Mouse (Mus musculus): ENCODE results near the gene Foxo3. TPM values are rescaled to one million over a fixed set of nuclear protein-coding genes. Genes with fewer than 3 reads are reported as not detected.

Foxo3 gene
- polyA plus RNA-seq, 1 experiment from 2014 or later, result 7.1 TPM

GRCm38 (mm10) chr10:42269281-42270025 lies 7.1 kb downstream of the Foxo3 start:
- WGBS, result 71% methylated on average over 15 of the region's 15 CpGs
- Histone ChIP-seq H3K27me3 (ENCODE audit: control insufficient read depth, insufficient read depth, low read length) (no peaks in the 10 kb centered on the region), H3K9me3 (ENCODE audit: control insufficient read depth, low read length) (no peaks in the 10 kb centered on the region), H3K4me2 (ENCODE audit: low read length) (no peak overlapping the region), H3K4me3 (ENCODE audit: control insufficient read depth in 1 of 2, insufficient read depth in 1 of 2, low read depth in 1 of 2, low read length in 2 of 2) (no peak overlapping the region), H3K36me3 (ENCODE audit: control insufficient read depth, insufficient read depth, low read length) (peaks cover 47% of the 10 kb centered on the region), H3K27ac (replicated peaks in 1 of 2; ENCODE audit: control insufficient read depth in 1 of 2, insufficient read depth in 1 of 2, low read depth in 2 of 2, low read length in 2 of 2) (no peak overlapping the region), H3K9ac (ENCODE audit: low read length) (no peak overlapping the region), H3K4me1 (ENCODE audit: control insufficient read depth in 2 of 2, insufficient read depth in 2 of 2, low read length in 2 of 2) (peaks cover 20 to 39% of the 10 kb centered on the region in 2 experiments)
- no peak for ATAC-seq (ENCODE audit: insufficient number of reproducible peaks, insufficient read depth, low FRiP score, low read depth)

GRCm38 (mm10) chr10:42267811-42268545 lies 8.6 kb downstream of the Foxo3 start:
- Histone ChIP-seq H3K36me3 (ENCODE audit: control insufficient read depth, insufficient read depth, low read length) (peaks cover 49% of the 10 kb centered on the region), H3K4me3 (ENCODE audit: control insufficient read depth in 1 of 2, insufficient read depth in 1 of 2, low read depth in 1 of 2, low read length in 2 of 2) (no peak overlapping the region), H3K27me3 (ENCODE audit: control insufficient read depth, insufficient read depth, low read length) (no peaks in the 10 kb centered on the region), H3K27ac (replicated peaks in 1 of 2; ENCODE audit: control insufficient read depth in 1 of 2, insufficient read depth in 1 of 2, low read depth in 2 of 2, low read length in 2 of 2) (no peak overlapping the region), H3K4me1 (ENCODE audit: control insufficient read depth in 2 of 2, insufficient read depth in 2 of 2, low read length in 2 of 2) (peaks cover 11 to 25% of the 10 kb centered on the region in 2 experiments), H3K4me2 (ENCODE audit: low read length) (no peak overlapping the region), H3K9me3 (ENCODE audit: control insufficient read depth, low read length) (no peaks in the 10 kb centered on the region), H3K9ac (ENCODE audit: low read length) (peak overlapping the region; percentile 25; the same call in 1 of the 2 replicates)
- WGBS, result 83% methylated on average over 5 of the region's 5 CpGs
- no peak for ATAC-seq (ENCODE audit: insufficient number of reproducible peaks, insufficient read depth, low FRiP score, low read depth)

GRCm38 (mm10) chr10:42265021-42265689 lies 11.4 kb downstream of the Foxo3 start:
- no peak overlapping the region for H3K4me2 ChIP-seq (ENCODE audit: low read length)
- no peak overlapping the region for H3K4me3 ChIP-seq (ENCODE audit: control insufficient read depth in 1 of 2, insufficient read depth in 1 of 2, low read depth in 1 of 2, low read length in 2 of 2)
- no peak for ATAC-seq (ENCODE audit: insufficient number of reproducible peaks, insufficient read depth, low FRiP score, low read depth)
- no peak overlapping the region for H3K9ac ChIP-seq (ENCODE audit: low read length)
- H3K27me3 ChIP-seq (ENCODE audit: control insufficient read depth, insufficient read depth, low read length), result no peaks in the 10 kb centered on the region
- peaks cover 49% of the 10 kb centered on the region for H3K36me3 ChIP-seq (ENCODE audit: control insufficient read depth, insufficient read depth, low read length)
- H3K27ac ChIP-seq (replicated peaks in 1 of 2; ENCODE audit: control insufficient read depth in 1 of 2, insufficient read depth in 1 of 2, low read depth in 2 of 2, low read length in 2 of 2), result no peak overlapping the region
- WGBS, result 70% methylated on average over 11 of the region's 11 CpGs
- no peaks in the 10 kb centered on the region for H3K9me3 ChIP-seq (ENCODE audit: control insufficient read depth, low read length)
- H3K4me1 ChIP-seq (ENCODE audit: control insufficient read depth in 2 of 2, insufficient read depth in 2 of 2, low read length in 2 of 2), result peaks cover 9 to 32% of the 10 kb centered on the region in 2 experiments

- Histone ChIP-seq H3K4me1 (ENCODE audit: control insufficient read depth in 2 of 2, insufficient read depth in 2 of 2, low read length in 2 of 2) (peaks cover 7 to 27% of the 10 kb centered on the region in 2 experiments), H3K9me3 (ENCODE audit: control insufficient read depth, low read length) (no peaks in the 10 kb centered on the region), H3K27me3 (ENCODE audit: control insufficient read depth, insufficient read depth, low read length) (no peaks in the 10 kb centered on the region), H3K36me3 (ENCODE audit: control insufficient read depth, insufficient read depth, low read length) (peaks cover 43% of the 10 kb centered on the region), H3K4me3 (ENCODE audit: control insufficient read depth in 1 of 2, insufficient read depth in 1 of 2, low read depth in 1 of 2, low read length in 2 of 2) (no peak overlapping the region), H3K27ac (replicated peaks in 1 of 2; ENCODE audit: control insufficient read depth in 1 of 2, insufficient read depth in 1 of 2, low read depth in 2 of 2, low read length in 2 of 2) (no peak overlapping the region), H3K9ac (ENCODE audit: low read length) (no peak overlapping the region), H3K4me2 (ENCODE audit: low read length) (no peak overlapping the region)
- 83% methylated on average over 5 of the region's 5 CpGs for WGBS
- no peak for ATAC-seq (ENCODE audit: insufficient number of reproducible peaks, insufficient read depth, low FRiP score, low read depth)
Observed at GRCm38 (mm10) chr10:42264195-42264594, 12.4 kb downstream of the Foxo3 start.

- Histone ChIP-seq H3K4me3 (ENCODE audit: control insufficient read depth in 1 of 2, insufficient read depth in 1 of 2, low read depth in 1 of 2, low read length in 2 of 2) (no peak overlapping the region), H3K4me1 (ENCODE audit: control insufficient read depth in 2 of 2, insufficient read depth in 2 of 2, low read length in 2 of 2) (peaks cover 7 to 27% of the 10 kb centered on the region in 2 experiments), H3K36me3 (ENCODE audit: control insufficient read depth, insufficient read depth, low read length) (peaks cover 43% of the 10 kb centered on the region)
Observed at GRCm38 (mm10) chr10:42263701-42264100, 12.9 kb downstream of the Foxo3 start.

GRCm38 (mm10) chr10:42262061-42262460 lies 14.5 kb downstream of the Foxo3 start:
- H3K4me1 ChIP-seq (ENCODE audit: control insufficient read depth in 2 of 2, insufficient read depth in 2 of 2, low read length in 2 of 2), result peaks cover 7 to 27% of the 10 kb centered on the region in 2 experiments
- H3K4me3 ChIP-seq (ENCODE audit: control insufficient read depth in 1 of 2, insufficient read depth in 1 of 2, low read depth in 1 of 2, low read length in 2 of 2), result no peak overlapping the region
- H3K9me3 ChIP-seq (ENCODE audit: control insufficient read depth, low read length), result no peaks in the 10 kb centered on the region
- peaks cover 39% of the 10 kb centered on the region for H3K36me3 ChIP-seq (ENCODE audit: control insufficient read depth, insufficient read depth, low read length)
- ATAC-seq (ENCODE audit: insufficient number of reproducible peaks, insufficient read depth, low FRiP score, low read depth), result no peak
- 63% methylated on average over 3 of the region's 3 CpGs for WGBS
- peak overlapping the region; percentile 3; the same call in 1 of the 2 replicates for H3K4me2 ChIP-seq (ENCODE audit: low read length)
- no peak overlapping the region for H3K9ac ChIP-seq (ENCODE audit: low read length)
- H3K27me3 ChIP-seq (ENCODE audit: control insufficient read depth, insufficient read depth, low read length), result no peaks in the 10 kb centered on the region
- 0 out of 4 replicates have a peak overlapping the region, but pooled peaks of 1 of the 2 experiments have one; percentile 37 for H3K27ac ChIP-seq (replicated peaks in 1 of 2; ENCODE audit: control insufficient read depth in 1 of 2, insufficient read depth in 1 of 2, low read depth in 2 of 2, low read length in 2 of 2)

More at GRCm38 (mm10) chr10:42263701-42264100, 12.9 kb downstream of the Foxo3 start:
- Histone ChIP-seq H3K9me3 (ENCODE audit: control insufficient read depth, low read length) (no peaks in the 10 kb centered on the region), H3K9ac (ENCODE audit: low read length) (no peak overlapping the region), H3K27me3 (ENCODE audit: control insufficient read depth, insufficient read depth, low read length) (no peaks in the 10 kb centered on the region), H3K27ac (replicated peaks in 1 of 2; ENCODE audit: control insufficient read depth in 1 of 2, insufficient read depth in 1 of 2, low read depth in 2 of 2, low read length in 2 of 2) (no peak overlapping the region), H3K4me2 (ENCODE audit: low read length) (no peak overlapping the region)
- no peak for ATAC-seq (ENCODE audit: insufficient number of reproducible peaks, insufficient read depth, low FRiP score, low read depth)
- whole genome bisulfite sequencing, result 80% methylated on average over 8 of the region's 8 CpGs

- Histone ChIP-seq H3K27ac (replicated peaks in 1 of 2; ENCODE audit: control insufficient read depth in 1 of 2, insufficient read depth in 1 of 2, low read depth in 2 of 2, low read length in 2 of 2) (no peak overlapping the region), H3K4me2 (ENCODE audit: low read length) (no peak overlapping the region), H3K4me1 (ENCODE audit: control insufficient read depth in 2 of 2, insufficient read depth in 2 of 2, low read length in 2 of 2) (peaks cover 7 to 27% of the 10 kb centered on the region in 2 experiments), H3K36me3 (ENCODE audit: control insufficient read depth, insufficient read depth, low read length) (peaks cover 33% of the 10 kb centered on the region), H3K9ac (ENCODE audit: low read length) (no peak overlapping the region), H3K27me3 (ENCODE audit: control insufficient read depth, insufficient read depth, low read length) (no peaks in the 10 kb centered on the region), H3K4me3 (ENCODE audit: control insufficient read depth in 1 of 2, insufficient read depth in 1 of 2, low read depth in 1 of 2, low read length in 2 of 2) (no peak overlapping the region), H3K9me3 (ENCODE audit: control insufficient read depth, low read length) (no peaks in the 10 kb centered on the region)
- 84% methylated on average over 8 of the region's 8 CpGs for WGBS
- ATAC-seq (ENCODE audit: insufficient number of reproducible peaks, insufficient read depth, low FRiP score, low read depth), result no peak
Observed at GRCm38 (mm10) chr10:42261103-42261502, 15.5 kb downstream of the Foxo3 start.

Data from heart, embryonic 14.5 days (tissue).